Mouse (Mus musculus): Measurements from ENCODE around the gene Socs7. TPM values are rescaled to one million over a fixed set of nuclear protein-coding genes. Genes with fewer than 3 reads are reported as not detected.

Gene Socs7
- polyA plus RNA-seq, 1 experiment = 17.3 TPM

DNA sequence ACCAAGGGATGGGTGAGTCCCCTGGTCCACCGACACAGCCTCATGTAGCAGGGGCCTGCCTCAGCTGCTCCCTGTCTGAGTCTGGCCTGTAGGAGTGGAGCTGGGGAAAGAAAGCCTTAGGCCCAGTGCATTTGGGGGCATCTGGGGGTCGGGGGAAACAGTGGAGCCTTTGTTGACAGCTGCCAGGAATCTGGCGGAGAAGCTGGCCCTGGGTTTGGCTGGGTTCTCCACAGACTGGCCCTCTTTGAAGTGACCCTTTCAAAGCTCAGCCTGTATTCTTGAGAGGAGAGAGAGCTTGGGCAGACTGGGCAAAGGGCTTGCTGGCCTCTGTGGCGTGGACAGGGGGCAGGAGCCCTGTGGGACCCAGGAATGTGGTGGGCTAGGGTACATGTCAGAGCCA is 60.2 kb downstream of the Socs7 start:
- 89% methylated on average over 4 of the region's 4 CpGs for WGBS
- Histone ChIP-seq H3K27ac (ENCODE audit: control insufficient read depth, insufficient read depth, low read length) (no peak overlapping the region), H3K36me3 (ENCODE audit: control insufficient read depth, insufficient read depth, low read length) (no peaks in the 10 kb centered on the region), H3K27me3 (ENCODE audit: control insufficient read depth, insufficient read depth, low read length) (no peaks in the 10 kb centered on the region), H3K4me1 (replicated peaks; ENCODE audit: control insufficient read depth, insufficient read depth, low read length) (no peaks in the 10 kb centered on the region), H3K4me3 (ENCODE audit: control insufficient read depth, insufficient read depth, low read length) (no peak overlapping the region)
- TF ChIP-seq POLR2A (IDR thresholded peaks at IDR 0.05; ENCODE audit: control insufficient read depth, extremely low read depth, insufficient read depth, low read length, poor library complexity) (no peak), CTCF (IDR thresholded peaks at IDR 0.05; ENCODE audit: borderline replicate concordance, control insufficient read depth, extremely low read depth, insufficient read depth, low read length, poor library complexity) (no peak)
- no peak for DNase-seq

GRCm38 (mm10) chr11:97424092-97424692 is 61.8 kb downstream of the Socs7 start:
- WGBS = 82% methylated on average over 5 of the region's 5 CpGs

DNA sequence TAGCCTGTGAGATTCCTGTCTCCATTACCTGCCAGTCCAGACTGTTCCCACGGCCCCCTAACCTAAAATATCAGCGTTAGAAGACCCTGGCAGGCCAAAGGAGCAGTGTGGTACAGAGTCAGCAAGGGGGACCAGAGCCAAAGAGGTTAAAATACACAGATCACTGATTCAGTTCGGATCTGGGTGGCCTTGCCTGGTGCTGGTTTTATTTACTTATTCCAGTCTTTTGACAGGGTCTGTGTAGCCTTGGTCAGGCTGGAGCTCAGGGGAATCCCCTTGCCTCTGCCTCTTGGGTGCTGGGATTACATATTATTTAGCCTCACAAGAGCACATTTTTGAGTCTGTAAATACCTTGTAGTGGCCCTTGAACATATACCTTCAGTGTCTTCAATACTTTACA is 62.5 kb downstream of the Socs7 start:
- TF ChIP-seq POLR2A (IDR thresholded peaks at IDR 0.05; ENCODE audit: control insufficient read depth, extremely low read depth, insufficient read depth, low read length, poor library complexity) (no peak), CTCF (IDR thresholded peaks at IDR 0.05; ENCODE audit: borderline replicate concordance, control insufficient read depth, extremely low read depth, insufficient read depth, low read length, poor library complexity) (no peak)
- Histone ChIP-seq H3K36me3 (ENCODE audit: control insufficient read depth, insufficient read depth, low read length) (no peaks in the 10 kb centered on the region), H3K4me3 (ENCODE audit: control insufficient read depth, insufficient read depth, low read length) (no peak overlapping the region), H3K27me3 (ENCODE audit: control insufficient read depth, insufficient read depth, low read length) (no peaks in the 10 kb centered on the region), H3K4me1 (replicated peaks; ENCODE audit: control insufficient read depth, insufficient read depth, low read length) (peaks cover 17% of the 10 kb centered on the region), H3K27ac (ENCODE audit: control insufficient read depth, insufficient read depth, low read length) (no peak overlapping the region)
- WGBS = 86% methylated on average over 3 of the region's 3 CpGs
- DNase-seq = no peak

More at GRCm38 (mm10) chr11:97424092-97424692, 61.8 kb downstream of the Socs7 start:
- DNase-seq = no peak
- Histone ChIP-seq H3K4me1 (replicated peaks; ENCODE audit: control insufficient read depth, insufficient read depth, low read length) (peaks cover 11% of the 10 kb centered on the region), H3K27ac (ENCODE audit: control insufficient read depth, insufficient read depth, low read length) (no peak overlapping the region), H3K36me3 (ENCODE audit: control insufficient read depth, insufficient read depth, low read length) (no peaks in the 10 kb centered on the region), H3K4me3 (ENCODE audit: control insufficient read depth, insufficient read depth, low read length) (no peak overlapping the region), H3K27me3 (ENCODE audit: control insufficient read depth, insufficient read depth, low read length) (no peaks in the 10 kb centered on the region)
- TF ChIP-seq CTCF (IDR thresholded peaks at IDR 0.05; ENCODE audit: borderline replicate concordance, control insufficient read depth, extremely low read depth, insufficient read depth, low read length, poor library complexity) = no peak
- TF ChIP-seq POLR2A (IDR thresholded peaks at IDR 0.05; ENCODE audit: control insufficient read depth, extremely low read depth, insufficient read depth, low read length, poor library complexity) = no peak

GRCm38 (mm10) chr11:97427794-97428725 is 65.7 kb downstream of the Socs7 start:
- WGBS = 6% methylated on average over 32 of the region's 32 CpGs
- no peaks in the 10 kb centered on the region for H3K36me3 ChIP-seq (ENCODE audit: control insufficient read depth, insufficient read depth, low read length)
- TF ChIP-seq CTCF (IDR thresholded peaks at IDR 0.05; ENCODE audit: borderline replicate concordance, control insufficient read depth, extremely low read depth, insufficient read depth, low read length, poor library complexity) = no peak
- TF ChIP-seq POLR2A (IDR thresholded peaks at IDR 0.05; ENCODE audit: control insufficient read depth, extremely low read depth, insufficient read depth, low read length, poor library complexity) = no peak
- DNase-seq = peak; percentile 71
- peak overlapping the region; percentile 22 for H3K4me3 ChIP-seq (ENCODE audit: control insufficient read depth, insufficient read depth, low read length)
- no peak overlapping the region for H3K27ac ChIP-seq (ENCODE audit: control insufficient read depth, insufficient read depth, low read length)
- H3K4me1 ChIP-seq (replicated peaks; ENCODE audit: control insufficient read depth, insufficient read depth, low read length) = peaks cover 20% of the 10 kb centered on the region
- H3K27me3 ChIP-seq (ENCODE audit: control insufficient read depth, insufficient read depth, low read length) = no peaks in the 10 kb centered on the region

DNA sequence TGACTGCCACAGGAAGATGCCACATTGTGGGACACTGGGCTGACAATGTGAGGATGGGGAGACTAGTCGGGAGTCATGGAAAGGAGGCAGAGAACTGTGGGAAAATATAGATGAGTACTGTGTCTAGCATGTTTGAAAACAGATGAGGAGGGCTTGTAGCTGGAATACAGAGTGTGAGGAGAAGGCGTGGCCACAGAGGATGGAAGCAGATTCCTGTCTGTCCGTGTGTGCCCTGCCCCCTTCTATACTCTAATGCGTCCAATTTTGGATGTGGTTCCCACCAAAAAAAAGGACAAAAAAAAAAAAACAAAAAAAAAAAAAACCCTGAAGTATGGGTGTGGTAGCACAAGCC is 66.4 kb downstream of the Socs7 start:
- Histone ChIP-seq H3K27ac (ENCODE audit: control insufficient read depth, insufficient read depth, low read length) (no peak overlapping the region), H3K27me3 (ENCODE audit: control insufficient read depth, insufficient read depth, low read length) (no peaks in the 10 kb centered on the region), H3K4me1 (replicated peaks; ENCODE audit: control insufficient read depth, insufficient read depth, low read length) (peaks cover 24% of the 10 kb centered on the region), H3K4me3 (ENCODE audit: control insufficient read depth, insufficient read depth, low read length) (no peak overlapping the region), H3K36me3 (ENCODE audit: control insufficient read depth, insufficient read depth, low read length) (no peaks in the 10 kb centered on the region)
- 78% methylated on average over 4 of the region's 4 CpGs for WGBS
- TF ChIP-seq CTCF (IDR thresholded peaks at IDR 0.05; ENCODE audit: borderline replicate concordance, control insufficient read depth, extremely low read depth, insufficient read depth, low read length, poor library complexity) (no peak), POLR2A (IDR thresholded peaks at IDR 0.05; ENCODE audit: control insufficient read depth, extremely low read depth, insufficient read depth, low read length, poor library complexity) (no peak)
- DNase-seq = no peak

- Histone ChIP-seq H3K4me3 (ENCODE audit: control insufficient read depth, insufficient read depth, low read length) (no peak overlapping the region), H3K4me1 (replicated peaks; ENCODE audit: control insufficient read depth, insufficient read depth, low read length) (peaks cover 26% of the 10 kb centered on the region), H3K27me3 (ENCODE audit: control insufficient read depth, insufficient read depth, low read length) (no peaks in the 10 kb centered on the region), H3K27ac (ENCODE audit: control insufficient read depth, insufficient read depth, low read length) (no peak overlapping the region), H3K36me3 (ENCODE audit: control insufficient read depth, insufficient read depth, low read length) (no peaks in the 10 kb centered on the region)
- 39% methylated on average over 8 of the region's 8 CpGs for WGBS
- TF ChIP-seq CTCF (IDR thresholded peaks at IDR 0.05; ENCODE audit: borderline replicate concordance, control insufficient read depth, extremely low read depth, insufficient read depth, low read length, poor library complexity) (no peak), POLR2A (IDR thresholded peaks at IDR 0.05; ENCODE audit: control insufficient read depth, extremely low read depth, insufficient read depth, low read length, poor library complexity) (no peak)
- DNase-seq = no peak
Measured at GRCm38 (mm10) chr11:97429615-97430014, 67.3 kb downstream of the Socs7 start.
